Mouse (Mus musculus) intestine, embryonic 14.5 days (tissue): ENCODE measurements around the gene Unc45a. TPM values are rescaled to one million over a fixed set of nuclear protein-coding genes. Genes with fewer than 3 reads are reported as not detected.

Experiments used
- ATAC-seq: fragments of 200-750 bp; cut with Nextera tagmentation; replicated peaks from 2 replicates; pipeline ENCODE4 v1.8.0; 2017; ENCODE audit warnings: low read depth, moderate number of reproducible peaks, moderate TSS enrichment, moderate library complexity; ENCODE audit not compliant: low FRiP score, low TSS enrichment
- DNase-seq: peaks from one replicate; pipeline ENCODE4 v3.0.0-alpha.2; 2018; ENCODE audit warnings: low spot score
- H3K27ac ChIP-seq: fragments of 300-500 bp; sonication (generic); 2 replicates; pipeline ENCODE4 v1.5.1; 2014; ENCODE audit warnings: low read depth, mild to moderate bottlenecking, control low read depth
- H3K27me3 ChIP-seq: fragments of 300-500 bp; sonication (generic); replicated peaks from 2 replicates; pipeline ENCODE4 v1.6.1; 2014; ENCODE audit warnings: low read length, control low read depth; ENCODE audit not compliant: control insufficient read depth, insufficient read depth
- H3K36me3 ChIP-seq: fragments of 300-500 bp; sonication (generic); 2 replicates; pipeline ENCODE4 v1.6.1; 2014; ENCODE audit warnings: low read length, control low read depth; ENCODE audit not compliant: control insufficient read depth, insufficient read depth
- H3K4me1 ChIP-seq: fragments of 300-500 bp; sonication (generic); replicated peaks from 2 replicates; pipeline ENCODE4 v1.6.1; 2014; ENCODE audit warnings: low read length, control low read depth, mixed read lengths; ENCODE audit not compliant: control insufficient read depth, insufficient read depth
- H3K4me2 ChIP-seq: fragments of 300-500 bp; sonication (generic); 2 replicates; pipeline ENCODE4 v1.6.1; 2014; ENCODE audit warnings: low read length
- H3K4me3 ChIP-seq: fragments of 300-500 bp; sonication (generic); 2 replicates; pipeline ENCODE4 v1.5.1; 2014; ENCODE audit warnings: low read depth, low read length, control low read depth, mixed read lengths
- H3K9ac ChIP-seq: fragments of 300-500 bp; sonication (generic); 2 replicates; pipeline ENCODE4 v1.6.1; 2014; ENCODE audit warnings: mild to moderate bottlenecking, low read length
- H3K9me3 ChIP-seq: fragments of 300-500 bp; sonication (generic); 2 replicates; pipeline ENCODE4 v1.6.1; 2016; ENCODE audit warnings: low read length, control low read depth; ENCODE audit not compliant: control insufficient read depth
- WGBS: fragments of 180-500 bp; shearing (Covaris S2); extraction: QIAGEN DNeasy Blood & Tissue Kit; methylation state at CpG from one replicate; pipeline ENCODE4 v1.1.7; 2014; 5-methylcytosine and 5-hydroxymethylcytosine counted together
- polyA plus RNA-seq: library from polyadenylated mRNA; unstranded; fragments of >200 nt; fragmentation: Nextera tagmentation; extraction: Ambion mirVana; gene quantifications from 2 replicates; pipeline ENCODE4 v1.2.1, GENCODE M21; 2014

The Unc45a gene
- 29.9 and 34.2 TPM in 2 replicates for polyA plus RNA-seq

DNA sequence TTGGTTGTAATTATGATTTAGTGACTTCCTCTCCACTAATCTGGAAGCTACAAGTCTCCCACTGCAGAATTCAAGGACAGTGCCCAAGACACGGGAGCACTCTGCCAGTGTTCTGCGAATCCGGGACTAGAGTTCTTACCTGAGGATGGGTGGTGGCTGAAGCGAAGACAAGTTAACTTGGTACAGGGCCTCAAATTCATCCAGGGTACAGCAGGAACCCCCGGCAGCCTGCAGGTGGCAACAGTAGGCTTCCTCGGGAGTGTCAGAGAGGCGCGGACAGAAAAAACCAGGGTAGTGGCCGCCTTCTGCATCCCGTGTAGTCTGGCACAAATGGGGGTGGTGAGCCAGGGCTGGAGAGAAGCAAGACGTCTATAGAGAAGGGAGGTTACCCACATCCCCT is at the start of gene Unc45a:
Gene Unc45a (minus strand): TSS at position 213 of the 400 bp plus-strand sequence.
- Histone ChIP-seq H3K36me3 (peaks cover 18% of the 10 kb centered on the region), H3K9me3 (no peaks in the 10 kb centered on the region), H3K4me1 (peaks cover 23% of the 10 kb centered on the region; the same call in 1 of the 2 replicates), H3K4me3 (peak within 1 kb of the TSS; percentile 62), H3K9ac (peak within 1 kb of the TSS; percentile 49), H3K27me3 (no peaks in the 10 kb centered on the region), H3K4me2 (peak within 1 kb of the TSS; percentile 69), H3K27ac (peak within 1 kb of the TSS; percentile 85)
- ATAC-seq, result peak; percentile 59
- peak; percentile 82 for DNase-seq
- 2% methylated on average over 11 of the region's 11 CpGs for WGBS

GRCm38 (mm10) chr7:80387633-80388543 is 47.1 kb upstream of the Unc45a start, which contains the start of gene Fes:
Gene Fes, minus strand, starts transcription at chr7:80387946.
- whole genome bisulfite sequencing, result 15% methylated on average over 33 of the region's 33 CpGs
- peak; percentile 72 for DNase-seq

GRCm38 (mm10) chr7:80387033-80387632 is 46.3 kb upstream of the Unc45a start:
- Histone ChIP-seq H3K4me1 (no peaks in the 10 kb centered on the region), H3K27ac (peak overlapping the region; percentile 35; the same call in 1 of the 2 replicates), H3K9ac (peak overlapping the region; percentile 43), H3K36me3 (peaks cover 22% of the 10 kb centered on the region), H3K4me3 (peak overlapping the region; percentile 16), H3K9me3 (no peaks in the 10 kb centered on the region), H3K27me3 (no peaks in the 10 kb centered on the region), H3K4me2 (peak overlapping the region; percentile 46)
- DNase-seq, result no peak
- no peak for ATAC-seq
- WGBS, result 43% methylated on average over 17 of the region's 17 CpGs

More at GRCm38 (mm10) chr7:80387633-80388543, 47.1 kb upstream of the Unc45a start, which contains the start of gene Fes:
- peak within 1 kb of the TSS; percentile 35; the same call in 1 of the 2 replicates for H3K27ac ChIP-seq
- peak within 1 kb of the TSS; percentile 46 for H3K4me2 ChIP-seq
- no peaks in the 10 kb centered on the region for H3K9me3 ChIP-seq
- H3K4me1 ChIP-seq, result no peaks in the 10 kb centered on the region
- H3K36me3 ChIP-seq, result peaks cover 29% of the 10 kb centered on the region
- H3K9ac ChIP-seq, result peak within 1 kb of the TSS; percentile 43
- no peaks in the 10 kb centered on the region for H3K27me3 ChIP-seq
- ATAC-seq, result no peak
- peak within 1 kb of the TSS; percentile 16 for H3K4me3 ChIP-seq

GRCm38 (mm10) chr7:80386235-80386930 is 45.6 kb upstream of the Unc45a start:
- peak overlapping the region; percentile 43; the same call in 1 of the 2 replicates for H3K9ac ChIP-seq
- ATAC-seq, result peak; percentile 47; the same call in 1 of the 2 replicates
- 40% methylated on average over 18 of the region's 18 CpGs for WGBS

GRCm38 (mm10) chr7:80382919-80383318 is 42.1 kb upstream of the Unc45a start:
- DNase-seq, result no peak
- no peaks in the 10 kb centered on the region for H3K4me1 ChIP-seq
- no peak for ATAC-seq
- no peak overlapping the region for H3K4me2 ChIP-seq
- no peaks in the 10 kb centered on the region for H3K27me3 ChIP-seq
- H3K36me3 ChIP-seq, result no peaks in the 10 kb centered on the region
- H3K27ac ChIP-seq, result no peak overlapping the region
- no peak overlapping the region for H3K4me3 ChIP-seq
- H3K9me3 ChIP-seq, result no peaks in the 10 kb centered on the region
- WGBS, result 72% methylated on average over 11 of the region's 11 CpGs
- H3K9ac ChIP-seq, result no peak overlapping the region

More at GRCm38 (mm10) chr7:80386235-80386930, 45.6 kb upstream of the Unc45a start:
- Histone ChIP-seq H3K27me3 (no peaks in the 10 kb centered on the region), H3K4me1 (no peaks in the 10 kb centered on the region), H3K4me2 (peak overlapping the region; percentile 46), H3K9me3 (no peaks in the 10 kb centered on the region), H3K4me3 (peak overlapping the region; percentile 16), H3K36me3 (peaks cover 14% of the 10 kb centered on the region), H3K27ac (no peak overlapping the region)
- DNase-seq, result peak; percentile 98

DNA sequence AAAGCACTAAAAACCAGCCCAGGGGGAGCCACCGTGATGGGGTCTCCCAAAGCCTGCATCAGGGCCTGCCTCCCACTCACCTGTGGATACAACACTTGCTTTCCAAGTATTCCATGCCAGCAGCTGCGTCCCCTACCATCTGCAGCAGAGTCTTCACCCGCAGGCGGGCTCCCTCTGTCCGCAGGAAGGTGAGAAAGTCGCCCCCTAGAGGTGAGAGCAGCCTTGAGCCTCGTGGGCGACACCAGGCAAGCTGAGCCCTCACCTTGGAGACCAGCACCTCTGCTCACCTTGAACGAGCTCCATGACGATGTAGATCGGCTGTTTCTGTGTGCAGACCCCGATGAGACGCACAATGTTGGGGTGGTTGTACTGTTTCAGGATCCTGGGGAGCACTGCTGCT is 38.7 kb upstream of the Unc45a start:
- DNase-seq (no peak), ATAC-seq (no peak)
- WGBS, result 63% methylated on average over 13 of the region's 13 CpGs

DNA sequence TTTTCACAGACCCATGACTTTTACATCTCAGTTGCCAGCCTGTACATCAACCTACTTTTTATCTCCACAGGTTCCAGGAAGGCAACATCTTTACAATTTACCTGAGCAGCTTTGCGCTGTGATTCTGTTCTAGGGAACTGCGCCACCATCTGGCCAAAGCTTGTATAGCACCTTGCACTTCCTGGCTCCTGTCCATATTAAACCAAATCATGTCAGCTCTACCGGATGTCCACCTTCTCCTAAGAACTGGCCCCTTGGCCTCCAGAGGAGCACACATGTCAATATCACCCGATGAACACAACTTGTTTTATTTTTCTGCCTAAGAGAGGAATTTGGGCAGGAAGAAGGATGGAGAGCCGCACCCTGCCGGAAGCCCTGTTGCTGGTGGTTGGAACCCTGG is 36.7 kb upstream of the Unc45a start:
- H3K9ac ChIP-seq, result no peak overlapping the region
- H3K27ac ChIP-seq, result no peak overlapping the region
- DNase-seq, result peak; percentile 93
- no peaks in the 10 kb centered on the region for H3K36me3 ChIP-seq
- no peaks in the 10 kb centered on the region for H3K27me3 ChIP-seq
- no peak overlapping the region for H3K4me3 ChIP-seq
- no peaks in the 10 kb centered on the region for H3K9me3 ChIP-seq
- H3K4me2 ChIP-seq, result no peak overlapping the region
- H3K4me1 ChIP-seq, result no peaks in the 10 kb centered on the region
- 27% methylated on average over 6 of the region's 6 CpGs for WGBS
- ATAC-seq, result no peak

More for the DNA sequence above, 38.7 kb upstream of the Unc45a start:
- Histone ChIP-seq H3K36me3 (no peaks in the 10 kb centered on the region), H3K27ac (no peak overlapping the region), H3K4me2 (no peak overlapping the region), H3K4me1 (no peaks in the 10 kb centered on the region), H3K27me3 (no peaks in the 10 kb centered on the region), H3K9ac (no peak overlapping the region), H3K9me3 (no peaks in the 10 kb centered on the region), H3K4me3 (no peak overlapping the region)

DNA sequence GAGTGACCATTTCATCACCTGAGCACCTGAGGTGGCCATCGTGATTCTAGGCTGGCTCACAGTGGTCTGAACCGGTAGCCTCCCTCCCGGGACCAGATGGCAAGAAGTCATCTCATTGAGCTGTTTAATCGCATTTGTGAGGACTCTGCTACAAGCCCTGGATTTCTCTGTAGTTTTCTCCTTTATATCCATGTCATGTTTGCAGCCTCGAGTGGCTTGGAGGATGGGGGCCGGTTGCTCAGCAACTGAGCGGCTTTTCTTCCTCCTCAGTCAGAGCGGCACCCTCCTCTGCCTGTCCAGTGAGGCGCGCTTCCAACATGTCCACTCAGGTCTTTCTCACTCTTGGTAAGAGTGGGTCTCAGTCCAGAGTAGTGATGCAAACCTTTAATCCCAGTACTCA is 35.4 kb upstream of the Unc45a start:
- Histone ChIP-seq H3K36me3 (no peaks in the 10 kb centered on the region), H3K9me3 (no peaks in the 10 kb centered on the region), H3K4me2 (no peak overlapping the region), H3K4me1 (0 out of 2 replicates have a peak, but pooled peaks cover 3% of the 10 kb centered on the region), H3K9ac (no peak overlapping the region), H3K27me3 (no peaks in the 10 kb centered on the region), H3K4me3 (no peak overlapping the region), H3K27ac (no peak overlapping the region)
- WGBS, result 82% methylated on average over 10 of the region's 10 CpGs
- ATAC-seq, result no peak
- DNase-seq, result no peak
